Mouse (Mus musculus): ENCODE measurements around the gene R3hdm4.

GRCm38 (mm10) chr10:79966886-79967400 is 45.9 kb upstream of the R3hdm4 start:
- TF ChIP-seq CTCF (IDR thresholded peaks at IDR 0.05; ENCODE audit: borderline replicate concordance, insufficient read depth, low read length) (no peak), POLR2A (IDR thresholded peaks at IDR 0.05; ENCODE audit: low read depth, low read length) (no peak)

Data from embryonic fibroblast, embryonic 13.5 days (primary cell).